Mouse (Mus musculus) kidney, adult 10 weeks (tissue): Measurements from ENCODE around the gene Olfr591. TPM values are rescaled to one million over a fixed set of nuclear protein-coding genes. Genes with fewer than 3 reads are reported as not detected.

Experiments used
- polyA plus RNA-seq: library from polyadenylated mRNA; stranded (reverse); fragments of 350-450 nt; fragmentation: Illumina TruSeq; extraction: RNeasy Lipid Tissue Mini Kit (QIAGEN cat#74804); gene quantifications from one replicate; pipeline ENCODE4 v1.2.3, GENCODE M21; 2014; ENCODE audit warnings: low read depth, low replicate concordance

Gene Olfr591
- polyA plus RNA-seq: not detected

DNA sequence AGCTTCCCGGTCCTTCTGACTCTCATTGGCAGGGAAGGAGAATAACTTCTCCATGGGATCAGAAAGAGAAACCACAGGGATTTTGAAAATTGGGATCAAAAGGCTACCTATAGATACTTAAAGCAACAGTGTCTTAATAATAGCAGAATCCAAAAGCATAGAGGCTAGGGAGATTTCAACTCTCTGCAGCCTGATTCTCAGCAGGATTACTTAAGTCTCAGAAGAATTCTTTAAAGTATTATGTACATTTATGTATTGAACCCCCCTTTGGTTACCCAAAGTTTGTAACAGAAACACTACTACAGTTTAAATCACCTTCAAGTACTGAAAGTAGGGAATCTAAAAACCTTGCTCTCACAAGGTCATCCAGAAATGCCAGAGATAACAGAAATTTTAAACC lies at the start of gene Olfr591:
Olfr591 (minus strand) TSS at position 101 of the 400 bp plus-strand sequence.

DNA sequence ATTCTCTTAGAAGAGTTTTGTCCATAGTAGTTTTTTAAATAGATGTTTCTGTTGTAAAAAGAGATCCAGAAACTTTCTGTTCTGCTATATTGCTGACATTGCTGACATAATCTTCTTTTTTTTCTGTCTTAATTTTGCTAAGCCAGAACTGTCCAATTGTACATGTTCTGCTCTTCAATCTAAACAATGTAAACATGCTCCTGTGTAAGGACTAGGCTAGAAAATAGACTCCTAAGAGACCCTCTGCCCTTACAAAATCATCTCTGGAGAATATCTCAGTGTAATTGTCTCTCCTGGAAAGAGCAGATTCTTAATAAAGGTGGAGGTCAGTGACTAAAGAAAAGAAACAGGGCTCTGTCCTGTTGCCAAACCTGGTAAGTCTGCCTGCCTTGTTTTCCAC lies 38.6 kb upstream of the Olfr591 start, which contains the start of gene Olfr594:
Olfr594 (plus strand) TSS at position 301 of the 400 bp plus-strand sequence.

DNA sequence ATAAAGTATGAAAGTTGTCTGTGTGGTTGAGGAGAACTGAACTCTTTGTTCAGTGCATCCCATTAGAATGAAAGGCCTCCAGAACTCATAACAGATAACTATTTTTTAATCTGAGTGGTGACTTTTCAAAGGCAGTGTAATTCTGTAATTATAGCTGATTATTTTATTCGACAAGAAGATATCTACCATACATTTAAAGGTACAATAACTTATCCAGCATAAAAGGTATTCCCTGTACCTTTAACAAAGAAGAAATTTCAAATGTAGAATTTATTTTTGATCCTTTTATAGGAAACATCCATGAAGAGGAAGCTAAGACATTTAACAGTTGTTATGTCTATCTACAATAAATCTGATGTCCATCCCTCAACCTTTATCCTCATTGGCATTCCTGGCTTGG lies 33.4 kb upstream of the Olfr591 start, which contains the start of gene Olfr593:
Olfr593 (plus strand) TSS at position 301 of the 400 bp plus-strand sequence.

DNA sequence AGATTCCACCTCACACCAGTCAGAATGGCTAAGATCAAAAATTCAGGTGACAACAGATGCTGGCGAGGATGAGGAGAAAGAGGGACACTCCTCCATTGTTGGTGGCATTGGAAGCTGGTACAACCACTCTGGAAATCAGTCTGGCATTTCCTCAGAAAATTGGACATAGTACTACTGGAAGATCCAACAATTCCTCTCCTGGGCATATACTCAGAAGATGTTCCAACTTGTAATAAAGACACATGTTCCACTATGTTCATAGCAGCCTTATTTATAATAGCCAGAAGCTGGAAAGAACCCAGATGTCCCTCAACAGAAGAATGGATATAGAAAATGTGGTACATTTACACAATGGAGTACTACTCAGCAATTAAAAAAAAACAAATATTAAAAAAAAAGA lies 6.4 kb upstream of the Olfr591 start, which contains the start of gene Olfr592:
Olfr592 (plus strand) TSS at position 301 of the 400 bp plus-strand sequence.

DNA sequence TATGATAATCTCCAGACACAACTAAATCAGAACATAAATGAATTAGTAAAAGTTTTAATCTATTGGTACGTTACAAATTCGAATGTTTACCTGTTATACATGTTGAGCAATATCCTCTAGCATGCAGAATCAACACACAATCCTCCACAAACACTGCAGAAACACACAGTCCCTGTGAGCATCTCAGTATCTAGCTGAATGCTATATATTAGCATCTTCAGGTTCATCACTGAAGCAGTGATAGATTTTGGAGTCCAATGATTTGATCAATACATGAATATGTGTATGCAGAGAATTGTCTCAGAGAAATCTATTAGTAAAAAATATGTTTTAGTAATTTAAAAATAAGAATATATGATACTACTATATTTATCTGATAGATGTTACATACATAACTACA lies 21.9 kb downstream of the Olfr591 start, which contains the start of gene Olfr589:
Olfr589 (minus strand) TSS at position 101 of the 400 bp plus-strand sequence.

DNA sequence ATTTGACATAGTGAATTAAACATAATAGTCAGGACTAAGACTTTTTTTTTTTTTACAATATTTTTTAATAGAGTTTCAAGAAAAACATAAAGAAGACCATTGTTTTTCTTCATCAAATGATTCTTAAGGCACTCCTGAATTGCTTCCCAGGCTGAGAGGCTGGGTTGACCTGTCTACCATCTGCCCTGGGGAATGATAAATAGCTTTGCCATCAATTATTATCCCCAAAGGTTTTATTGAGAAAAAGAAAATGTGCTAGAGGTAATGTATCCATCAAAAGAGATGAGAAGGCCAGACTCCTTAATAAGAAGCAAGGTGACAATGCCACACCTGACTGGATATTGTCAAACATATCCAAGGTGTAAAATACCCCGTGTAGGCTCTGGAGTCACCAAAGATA lies 37.6 kb downstream of the Olfr591 start, which contains the start of gene Olfr588-ps1:
Olfr588-ps1 (plus strand) TSS at position 301 of the 400 bp plus-strand sequence.

DNA sequence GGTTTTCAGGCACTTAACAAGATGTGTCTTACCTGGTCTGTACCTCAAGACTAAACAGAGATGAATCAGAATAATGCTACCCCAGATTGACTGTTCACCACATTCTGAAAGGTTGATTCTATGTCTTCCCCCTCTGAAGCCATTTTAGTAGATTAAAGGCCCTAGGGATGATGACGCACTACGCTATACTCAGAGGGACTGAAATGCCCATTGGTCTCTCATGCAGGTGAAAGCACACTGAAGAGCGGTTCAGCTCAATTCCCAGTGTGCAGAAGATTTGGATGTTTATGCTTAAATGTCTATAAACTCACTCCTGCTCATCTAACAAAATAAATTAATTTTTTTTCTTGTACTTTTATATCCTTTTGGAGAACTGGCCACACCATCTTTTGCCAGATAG lies 52.6 kb downstream of the Olfr591 start, which contains the start of gene Olfr586:
Olfr586 (minus strand) TSS at position 101 of the 400 bp plus-strand sequence.

Other genes starting within 250 kb of the Olfr591 start
- gene Olfr573-ps1, start 235.8 kb downstream of the Olfr591 start, polyA plus RNA-seq: not detected
- not detected for gene Olfr574, start 229.9 kb downstream of the Olfr591 start, polyA plus RNA-seq
- gene Olfr575, start 219.6 kb downstream of the Olfr591 start, polyA plus RNA-seq: not detected
- gene Olfr576, start 215.7 kb downstream of the Olfr591 start, polyA plus RNA-seq: not detected
- gene Olfr577, start 202.4 kb downstream of the Olfr591 start, polyA plus RNA-seq: not detected
- not detected for gene Olfr578, start 189.0 kb downstream of the Olfr591 start, polyA plus RNA-seq
- gene Olfr582, start 140.3 kb downstream of the Olfr591 start, polyA plus RNA-seq: not detected
- not detected for gene Olfr583, start 127.0 kb downstream of the Olfr591 start, polyA plus RNA-seq
- gene Olfr584, start 96.5 kb downstream of the Olfr591 start, polyA plus RNA-seq: not detected
- not detected for gene Olfr585, start 80.6 kb downstream of the Olfr591 start, polyA plus RNA-seq
- not detected for gene Olfr586, start 52.7 kb downstream of the Olfr591 start, polyA plus RNA-seq
- gene Olfr588-ps1, start 37.5 kb downstream of the Olfr591 start, polyA plus RNA-seq: not detected
- gene Olfr589, start 22.0 kb downstream of the Olfr591 start, polyA plus RNA-seq: not detected
- gene Olfr592, start 6.5 kb upstream of the Olfr591 start, polyA plus RNA-seq: not detected
- gene Olfr593, start 33.5 kb upstream of the Olfr591 start, polyA plus RNA-seq: not detected
- not detected for gene Olfr594, start 38.7 kb upstream of the Olfr591 start, polyA plus RNA-seq
- not detected for gene Usp17ld, start 74.2 kb upstream of the Olfr591 start, polyA plus RNA-seq
- gene Olfr596, start 127.3 kb upstream of the Olfr591 start, polyA plus RNA-seq: not detected
- not detected for gene Olfr597, start 138.0 kb upstream of the Olfr591 start, polyA plus RNA-seq
- gene Olfr598, start 145.2 kb upstream of the Olfr591 start, polyA plus RNA-seq: not detected
- gene Olfr599, start 157.6 kb upstream of the Olfr591 start, polyA plus RNA-seq: not detected
- not detected for gene Olfr600, start 171.3 kb upstream of the Olfr591 start, polyA plus RNA-seq
- not detected for gene Olfr601, start 184.3 kb upstream of the Olfr591 start, polyA plus RNA-seq
- gene Olfr603, start 207.8 kb upstream of the Olfr591 start, polyA plus RNA-seq: not detected
- not detected for gene Usp17lc, start 236.7 kb upstream of the Olfr591 start, polyA plus RNA-seq